Mouse (Mus musculus) large intestine, adult 2 months (tissue): ENCODE data around the gene Hist1h2br. TPM values are rescaled to one million over a fixed set of nuclear protein-coding genes. Genes with fewer than 3 reads are reported as not detected.
"Not testable (repeated sequence)": the region's sequence is repeated elsewhere in the genome, so short reads cannot be mapped to it uniquely, and the experiment has no call there.

Experiments used
- DNase-seq: peaks from one replicate; pipeline ENCODE4 v3.0.0-alpha.2; 2012; ENCODE audit warnings: low read depth, low spot score
- WGBS: fragments of 180-500 bp; shearing (Covaris S2); methylation state at CpG from one replicate; pipeline ENCODE4 v1.1.7; 2018; 5-methylcytosine and 5-hydroxymethylcytosine counted together
- polyA plus RNA-seq: library from polyadenylated mRNA; depleted of rRNA; stranded (reverse); fragments of >200 nt; gene quantifications from 2 replicates; pipeline ENCODE4 v1.2.3, GENCODE M21; 2012

Gene Hist1h2br
- polyA plus RNA-seq, 1 experiment = 19.9 TPM

- not testable (repeated sequence) for DNase-seq
- WGBS = under 1% methylated on average over 27 of the region's 58 CpGs
Observed at GRCm38 (mm10) chr13:21831418-21832394, 1.8 kb upstream of the Hist1h2br start, which contains the start of gene Hist1h4n. TSS of gene Hist1h4n (minus strand) at chr13:21832196.

GRCm38 (mm10) chr13:21840508-21840907 is 7.0 kb downstream of the Hist1h2br start:
- WGBS = no CpG with 5 or more reads among the region's 4 CpGs

GRCm38 (mm10) chr13:21846356-21846755 is 12.8 kb downstream of the Hist1h2br start:
- DNase-seq = not testable (repeated sequence)

More at GRCm38 (mm10) chr13:21840508-21840907, 7.0 kb downstream of the Hist1h2br start:
- not testable (repeated sequence) for DNase-seq

GRCm38 (mm10) chr13:21847883-21848282 is 14.3 kb downstream of the Hist1h2br start:
- DNase-seq = no peak
- WGBS = 55% methylated on average over 8 of the region's 8 CpGs

GRCm38 (mm10) chr13:21850696-21851095 is 17.2 kb downstream of the Hist1h2br start:
- not testable (repeated sequence) for DNase-seq
- WGBS = 74% methylated on average over 1 of the region's 1 CpGs

GRCm38 (mm10) chr13:21852215-21852945 is 18.8 kb downstream of the Hist1h2br start:
- WGBS = 22% methylated on average over 3 of the region's 3 CpGs

GRCm38 (mm10) chr13:21855146-21855545 is 21.6 kb downstream of the Hist1h2br start:
- WGBS = 8% methylated on average over 11 of the region's 11 CpGs
- peak; percentile 13 for DNase-seq

More at GRCm38 (mm10) chr13:21852215-21852945, 18.8 kb downstream of the Hist1h2br start:
- no peak for DNase-seq

- DNase-seq = peak; percentile 8
- WGBS = 12% methylated on average over 15 of the region's 15 CpGs
Observed at GRCm38 (mm10) chr13:21855698-21856162, 22.2 kb downstream of the Hist1h2br start.

- WGBS = 40% methylated on average over 5 of the region's 5 CpGs
- no peak for DNase-seq
Observed at GRCm38 (mm10) chr13:21861608-21862007, 28.1 kb downstream of the Hist1h2br start.

GRCm38 (mm10) chr13:21865503-21865902 is 32.0 kb downstream of the Hist1h2br start:
- 25% methylated on average over 3 of the region's 3 CpGs for WGBS
- not testable (repeated sequence) for DNase-seq

GRCm38 (mm10) chr13:21880735-21881134 is 47.2 kb downstream of the Hist1h2br start:
- no peak for DNase-seq
- WGBS = 82% methylated on average over 6 of the region's 6 CpGs

GRCm38 (mm10) chr13:21881878-21882669 is 48.5 kb downstream of the Hist1h2br start:
- 19% methylated on average over 27 of the region's 27 CpGs for WGBS

GRCm38 (mm10) chr13:21882760-21883405 is 49.3 kb downstream of the Hist1h2br start:
- WGBS = 8% methylated on average over 13 of the region's 13 CpGs
- DNase-seq = peak; percentile 7

More at GRCm38 (mm10) chr13:21881878-21882669, 48.5 kb downstream of the Hist1h2br start:
- DNase-seq = no peak

- WGBS = 50% methylated on average over 5 of the region's 5 CpGs
- DNase-seq = no peak
Observed at GRCm38 (mm10) chr13:21883407-21883806, 49.9 kb downstream of the Hist1h2br start.

GRCm38 (mm10) chr13:21884586-21884985 is 51.0 kb downstream of the Hist1h2br start:
- DNase-seq = no peak
- WGBS = 76% methylated on average over 4 of the region's 4 CpGs
